Mouse (Mus musculus): ENCODE results near the gene Cst8. TPM values are rescaled to one million over a fixed set of nuclear protein-coding genes. Genes with fewer than 3 reads are reported as not detected.

The Cst8 gene
- total RNA-seq, 2 experiments from 2014 or later, result not detected

DNA sequence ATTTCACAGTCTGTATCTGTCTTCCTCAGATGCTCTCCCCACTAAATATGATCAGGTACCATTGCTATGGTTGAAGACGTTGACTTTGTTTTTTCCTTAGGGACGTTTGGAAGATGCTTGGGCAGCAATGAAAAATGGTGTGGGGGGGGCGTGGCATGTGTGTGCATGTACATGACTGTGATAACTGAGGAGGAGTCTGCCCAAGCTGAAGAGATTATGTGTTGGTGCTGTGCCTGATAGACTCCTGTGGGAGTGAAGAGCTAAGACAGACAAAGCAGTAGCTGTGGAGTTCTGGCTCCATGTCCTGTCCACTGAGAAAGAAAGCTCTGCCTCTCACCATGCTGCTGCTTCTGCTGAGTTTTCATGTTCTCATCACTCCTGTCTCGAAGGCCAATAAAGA, 36.3 kb downstream of the Cst8 start, which contains the start of gene Cst9:
Gene Cst9 (plus strand): TSS at position 236 of the 400 bp plus-strand sequence.
- Histone ChIP-seq H3K4me3 (no peak within 1 kb of the TSS), H3K27ac (no peak within 1 kb of the TSS)
- intact Hi-C loops (cut with DNase I), result no loop called here
- TF ChIP-seq CTCF (IDR thresholded peaks at IDR 0.05), result no peak
- no peak for DNase-seq

DNA sequence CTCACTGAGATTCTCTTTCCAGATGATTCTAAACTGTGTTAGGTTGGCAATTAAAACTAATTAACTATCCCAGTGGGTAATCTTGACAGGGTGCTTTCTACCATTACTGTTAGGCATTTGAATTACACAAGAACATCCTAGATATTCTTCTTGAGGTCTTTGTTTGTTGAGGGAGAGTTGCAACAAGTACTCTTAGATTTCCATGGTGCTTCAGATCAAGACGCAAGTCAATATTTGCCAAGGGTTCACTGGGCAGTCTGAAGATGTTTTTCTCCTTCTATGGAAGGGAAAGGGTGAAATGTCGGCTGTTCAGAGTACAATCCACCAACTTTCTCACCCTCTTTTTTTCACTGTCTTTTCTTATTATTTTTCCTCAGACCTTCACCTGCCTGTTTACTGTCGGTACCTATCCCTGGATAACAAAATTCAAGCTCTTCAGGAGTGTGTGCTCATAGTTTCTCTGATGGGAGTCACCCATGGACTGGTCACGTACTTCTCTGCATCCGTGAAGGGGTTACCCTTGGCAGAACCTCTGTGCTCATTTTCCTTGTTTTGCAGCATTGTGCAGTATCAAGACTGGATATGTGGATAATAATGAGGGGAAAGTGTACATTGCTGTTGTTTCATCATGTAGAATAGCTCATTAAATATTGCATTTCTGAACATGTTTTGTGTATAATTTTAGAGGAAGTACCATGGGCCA, 39.6 kb downstream of the Cst8 start:
- Histone ChIP-seq H3K27ac (no peak overlapping the region), H3K4me3 (no peak overlapping the region)
- no peak for TF ChIP-seq CTCF (IDR thresholded peaks at IDR 0.05)
- intact Hi-C loops (cut with DNase I), result no loop called here
- no peak for DNase-seq

- no peak for TF ChIP-seq CTCF (IDR thresholded peaks at IDR 0.05)
- no peak overlapping the region for H3K4me3 ChIP-seq
- DNase-seq, result no peak
- H3K27ac ChIP-seq, result no peak overlapping the region
- intact Hi-C loops (cut with DNase I), result no loop called here
Measured at GRCm38 (mm10) chr2:148839224-148839623, 40.6 kb downstream of the Cst8 start.

DNA sequence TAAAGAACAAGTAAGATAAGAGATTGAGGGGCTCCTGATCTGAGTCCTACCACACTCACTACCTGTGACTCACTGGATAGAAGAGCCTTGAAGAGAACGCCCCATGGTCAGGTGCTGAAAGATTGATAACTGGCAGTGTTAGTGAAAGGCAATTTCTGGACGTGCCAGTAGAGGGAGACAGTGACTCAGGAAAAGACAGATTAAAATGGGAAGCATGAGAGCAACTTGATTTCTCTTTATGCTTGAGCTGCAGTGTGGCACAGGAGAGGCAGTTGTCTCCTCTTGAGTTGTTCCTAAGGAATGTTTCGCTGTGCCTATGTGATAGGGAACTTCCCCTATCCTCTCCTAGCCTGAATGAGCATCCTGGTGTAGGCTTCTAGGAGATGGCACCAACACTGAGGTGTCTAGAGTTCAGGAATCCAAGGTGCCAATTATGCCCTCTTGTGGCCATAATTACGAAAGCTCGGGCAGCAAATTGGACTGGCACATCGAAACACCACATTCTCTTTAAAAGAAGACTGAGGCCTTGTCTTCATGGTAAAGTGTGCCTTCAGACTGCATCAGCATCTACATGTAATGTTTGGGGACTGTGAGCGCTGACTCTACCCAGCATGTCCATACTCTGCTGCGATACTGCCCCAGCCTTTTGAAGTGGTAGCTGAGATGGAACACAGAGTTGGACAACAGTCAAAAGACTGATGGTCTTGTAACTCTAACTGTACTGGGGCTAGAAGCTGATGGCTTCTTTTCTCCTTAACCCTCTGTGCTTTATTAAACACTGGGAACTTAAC, 52.7 kb downstream of the Cst8 start:
- DNase-seq, result peak; percentile 66
- Histone ChIP-seq H3K4me3 (peak overlapping the region; percentile 63), H3K27ac (peak overlapping the region; percentile 58; the same call in 1 of the 2 replicates)
- intact Hi-C loops (cut with DNase I), result loop anchor here (1.0 to 5.0 kb wide), 2 partner anchors 51 to 99 kb away; partner anchors contain the start of gene Cstl1
- peak; percentile 75 for TF ChIP-seq CTCF (IDR thresholded peaks at IDR 0.05)

Other genes starting within 250 kb of the Cst8 start
- gene Nxt1, start 126.2 kb upstream of the Cst8 start, total RNA-seq (2021), result 1 to 10 TPM; 6.6 to 7.7 TPM
- gene Gzf1, start 117.8 kb upstream of the Cst8 start, total RNA-seq (2021), result 10 to 100 TPM; 18.9 to 26.3 TPM
- 1 to 10 TPM; 4.3 to 6.2 TPM for gene Napb, start 66.3 kb upstream of the Cst8 start, total RNA-seq (2021)
- not detected for gene Cstl1, start 48.4 kb upstream of the Cst8 start, total RNA-seq (2021)
- not detected for gene Cst11, start 27.3 kb upstream of the Cst8 start, total RNA-seq (2021)
- not detected for gene 8030411F24Rik, start 16.8 kb upstream of the Cst8 start, total RNA-seq (2021)
- gene Cst12, start 9.4 kb upstream of the Cst8 start, total RNA-seq (2021), result not detected
- not detected for gene Cst13, start 21.3 kb downstream of the Cst8 start, total RNA-seq (2021)
- not detected for gene Cst9, start 36.4 kb downstream of the Cst8 start, total RNA-seq (2021)
- gene 9230104L09Rik, start 66.3 kb downstream of the Cst8 start, total RNA-seq (2021), result 1 to 10 TPM in 1 of 2 experiments, not detected in 1; 1.3 TPM
- 100 to 1,000 TPM; 519 to 664 TPM for gene Cst3, start 76.9 kb downstream of the Cst8 start, total RNA-seq (2021)
- gene Gm1330, start 204.5 kb downstream of the Cst8 start, total RNA-seq (2021), result not detected
- gene Gm10750, start 218.5 kb downstream of the Cst8 start, total RNA-seq (2021), result not detected

All from gastrocnemius, adult 2 months (tissue).